Mouse (Mus musculus) central nervous system, embryonic 14 days (tissue): ENCODE results near the gene Ddx55. TPM values are rescaled to one million over a fixed set of nuclear protein-coding genes. Genes with fewer than 3 reads are reported as not detected.

Experiments
- polyA plus RNA-seq: library from polyadenylated mRNA; depleted of rRNA; stranded (reverse); fragments of >200 nt; gene quantifications from 2 replicates; pipeline ENCODE4 v1.2.3, GENCODE M21; 2012; rRNA removed

Ddx55 gene
- 31.1 and 31.2 TPM in 2 replicates for polyA plus RNA-seq

DNA sequence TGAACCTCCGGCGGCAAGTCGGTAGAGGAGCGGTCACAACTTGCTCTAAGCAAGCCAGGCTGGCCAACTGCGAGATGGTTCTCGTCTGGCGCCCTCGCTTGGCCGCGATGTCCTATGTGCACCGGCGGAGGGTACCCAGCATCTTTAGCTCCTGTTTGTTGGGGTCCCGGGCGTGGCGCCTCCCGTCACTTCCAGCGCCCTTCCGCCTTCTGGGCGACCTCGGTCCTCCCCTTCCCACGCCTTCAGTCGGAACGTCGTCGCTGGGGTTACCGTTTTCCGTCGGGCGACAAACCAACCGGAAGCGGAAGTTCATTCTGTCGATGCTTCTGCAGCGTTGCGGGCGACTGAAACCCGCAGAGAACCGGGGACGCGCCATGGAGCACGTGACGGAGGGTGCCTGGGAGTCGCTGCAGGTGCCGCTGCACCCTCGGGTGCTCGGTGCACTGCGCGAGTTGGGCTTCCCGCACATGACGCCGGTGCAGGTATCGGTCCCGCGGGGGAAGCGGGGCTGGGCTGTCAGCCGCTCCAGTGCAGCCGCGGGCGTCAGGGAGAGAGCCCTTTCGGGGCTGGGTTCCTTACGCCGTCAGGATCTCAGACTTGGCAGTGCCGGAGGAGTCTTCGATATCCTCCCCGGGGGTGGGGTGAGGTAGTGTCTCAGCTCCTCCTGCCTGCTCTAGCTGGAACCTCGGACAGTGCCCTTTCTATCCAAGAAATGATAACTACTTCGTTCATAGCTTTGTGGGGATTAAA, at the start of gene Ddx55:
Gene Ddx55, plus strand, starts transcription at position 307 of the 750 bp plus-strand sequence.

DNA sequence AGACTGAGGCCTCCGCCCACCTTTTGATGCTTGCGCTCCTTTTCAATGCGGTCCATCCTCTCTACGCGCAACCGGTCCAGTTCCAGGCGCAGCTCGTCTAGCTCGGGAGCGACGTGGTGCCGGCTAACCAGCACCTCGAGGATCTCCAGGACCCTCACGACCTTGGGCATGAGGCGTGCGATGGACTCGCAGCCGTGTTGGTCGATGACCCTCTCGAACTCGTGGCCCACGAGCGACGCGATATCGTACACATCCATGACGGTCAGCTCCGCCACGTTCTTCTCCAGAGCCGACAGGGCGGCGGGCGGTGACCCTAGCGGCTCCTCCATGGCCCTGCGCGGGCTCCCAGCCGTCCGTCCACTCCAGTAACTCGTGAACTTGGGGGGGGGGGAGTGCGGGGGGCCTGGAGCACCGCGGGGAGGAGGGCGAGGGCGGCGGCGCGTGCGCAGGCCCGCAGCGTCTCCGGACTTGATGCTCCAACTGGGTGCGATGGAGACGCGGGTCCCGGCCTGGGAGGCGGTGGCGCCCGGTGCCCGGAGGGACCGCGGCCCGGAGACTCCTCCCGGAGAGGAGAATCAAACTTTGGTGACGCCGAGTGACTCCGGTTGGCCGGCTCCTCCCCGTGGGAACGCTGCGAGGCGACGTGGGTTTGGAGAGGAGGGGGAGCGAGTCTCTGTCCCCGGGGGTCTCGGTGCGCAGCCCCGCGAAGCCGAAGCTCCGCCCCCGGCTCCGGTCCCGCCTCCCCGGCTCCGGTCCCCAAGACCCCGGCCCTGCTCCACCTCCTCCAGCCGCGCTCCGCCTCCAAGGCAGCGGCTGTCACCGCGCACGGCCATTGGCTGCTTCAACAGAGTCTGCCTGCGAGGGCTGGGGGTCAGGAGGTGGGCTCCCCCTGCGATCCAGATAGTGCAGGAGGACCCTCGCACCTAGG, 21.7 kb upstream of the Ddx55 start, which contains the start of gene Rilpl1:
Gene Rilpl1, minus strand, starts transcription at position 737 of the 928 bp plus-strand sequence.

DNA sequence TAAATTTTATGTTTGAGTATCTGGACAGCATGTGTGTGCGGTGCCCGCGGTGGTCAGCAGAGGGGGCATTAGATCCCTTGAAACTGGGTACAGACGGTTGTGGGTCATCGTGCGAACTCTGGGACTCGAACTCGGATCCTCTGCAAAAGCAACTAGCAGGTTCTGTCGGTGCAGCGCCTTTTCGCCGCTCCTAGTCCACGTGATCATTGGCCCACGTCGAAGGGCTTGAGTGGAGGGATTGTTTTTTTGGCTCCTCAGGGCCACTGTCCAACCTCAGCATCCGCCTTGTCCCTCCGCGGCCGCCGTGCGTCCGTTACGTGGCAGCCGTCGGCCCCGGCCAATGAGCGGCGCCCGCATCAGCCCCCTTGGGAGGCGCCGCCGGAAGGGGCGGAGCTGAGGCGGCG, 12.3 kb upstream of the Ddx55 start, which contains the start of gene Tmed2:
Gene Tmed2, plus strand, starts transcription at position 313 of the 404 bp plus-strand sequence.

DNA sequence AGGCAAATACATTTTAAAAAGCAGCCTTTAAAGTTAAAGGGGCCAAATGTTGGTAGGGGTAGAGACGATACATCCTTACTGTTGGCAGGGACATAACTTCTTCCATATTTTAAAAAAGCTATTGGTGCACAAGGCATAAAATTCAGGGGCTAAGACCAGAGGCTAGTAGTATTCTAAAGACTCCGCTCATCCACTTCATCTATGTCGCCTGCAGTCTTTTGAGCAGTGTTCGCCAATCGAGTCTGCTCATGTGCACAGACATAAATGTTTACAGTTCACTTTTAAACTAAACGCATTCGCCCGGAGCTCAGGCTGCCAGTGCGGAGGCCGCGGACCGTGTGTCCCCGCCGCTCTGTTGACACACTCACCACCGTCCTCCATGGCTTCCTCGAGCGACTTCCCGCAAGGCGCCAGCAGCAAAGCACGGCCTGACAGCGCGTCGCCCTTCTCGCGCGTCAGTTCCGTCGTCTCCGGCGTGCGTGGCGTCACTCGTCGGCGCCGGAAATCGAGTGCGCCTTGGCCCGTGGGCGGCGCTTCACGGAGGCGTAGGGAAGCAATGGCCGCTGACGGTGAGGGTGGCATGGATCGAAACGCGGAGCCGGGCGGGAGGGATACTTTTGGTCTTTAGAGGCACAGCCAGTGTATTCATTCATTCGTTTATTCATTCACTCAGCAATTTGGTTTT, 26.1 kb downstream of the Ddx55 start, which contains the start of the genes Eif2b1 and Gtf2h3:
Gene Eif2b1, minus strand, starts transcription at position 499 of the 685 bp plus-strand sequence.
Gene Gtf2h3, plus strand, starts transcription at position 508 of the 685 bp plus-strand sequence.

Other genes starting within 250 kb of the Ddx55 start
- gene Mphosph9, start 224.9 kb upstream of the Ddx55 start, polyA plus RNA-seq: 18.2 and 21.7 TPM in 2 replicates
- 10.9 and 13.0 TPM in 2 replicates for gene 2810006K23Rik, start 224.8 kb upstream of the Ddx55 start, polyA plus RNA-seq
- gene Cdk2ap1, start 189.8 kb upstream of the Ddx55 start, polyA plus RNA-seq: 401 and 500 TPM in 2 replicates
- 50.2 and 52.6 TPM in 2 replicates for gene Sbno1, start 126.9 kb upstream of the Ddx55 start, polyA plus RNA-seq
- gene Kmt5a, start 112.9 kb upstream of the Ddx55 start, polyA plus RNA-seq: 74.9 and 82.5 TPM in 2 replicates
- gene Rilpl2, start 74.5 kb upstream of the Ddx55 start, polyA plus RNA-seq: 24.1 and 26.1 TPM in 2 replicates
- 19.9 TPM in 2 replicates for gene Snrnp35, start 69.7 kb upstream of the Ddx55 start, polyA plus RNA-seq
- 12.8 and 14.0 TPM in 2 replicates for gene Rilpl1, start 21.5 kb upstream of the Ddx55 start, polyA plus RNA-seq
- gene Tmed2, start 12.2 kb upstream of the Ddx55 start, polyA plus RNA-seq: 140 and 154 TPM in 2 replicates
- 41.4 and 42.7 TPM in 2 replicates for gene Eif2b1, start 26.3 kb downstream of the Ddx55 start, polyA plus RNA-seq
- gene Gtf2h3, start 26.3 kb downstream of the Ddx55 start, polyA plus RNA-seq: 70.0 and 76.0 TPM in 2 replicates
- 31.1 and 32.0 TPM in 2 replicates for gene Atp6v0a2, start 75.7 kb downstream of the Ddx55 start, polyA plus RNA-seq
- gene Dnah10, start 172.2 kb downstream of the Ddx55 start, polyA plus RNA-seq: 0.40 and 0.44 TPM in 2 replicates